Mouse (Mus musculus): ENCODE measurements at regions not wholly inside any gene's neighbourhood (a gene's known extent, or its start where the extent isn't known, plus 50 kb on each side); places are given as distances from the start of the nearest gene placed in this dataset.

DNA sequence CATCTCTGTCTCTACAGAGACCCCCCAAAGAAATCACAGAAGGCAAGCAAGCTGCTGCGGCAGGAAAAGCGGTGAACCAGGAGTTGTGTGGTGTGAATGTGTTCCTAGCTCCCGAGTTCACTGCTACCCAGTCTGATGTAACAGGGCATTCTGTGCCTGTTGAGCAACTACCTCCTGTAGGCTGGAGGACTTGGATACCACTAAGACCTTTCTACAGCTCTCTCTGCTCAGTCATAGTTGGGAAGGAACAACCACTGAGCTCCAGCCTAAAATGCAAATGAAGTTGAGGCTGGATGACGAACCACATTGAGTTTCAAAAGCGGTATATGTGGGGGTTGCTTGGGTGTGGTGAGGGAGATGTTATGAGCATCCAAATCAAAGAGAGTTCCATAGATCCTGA lies 315.1 kb downstream of the Rnd3 start:
- DNase-seq (ENCODE audit: low spot score), result no peak

DNA sequence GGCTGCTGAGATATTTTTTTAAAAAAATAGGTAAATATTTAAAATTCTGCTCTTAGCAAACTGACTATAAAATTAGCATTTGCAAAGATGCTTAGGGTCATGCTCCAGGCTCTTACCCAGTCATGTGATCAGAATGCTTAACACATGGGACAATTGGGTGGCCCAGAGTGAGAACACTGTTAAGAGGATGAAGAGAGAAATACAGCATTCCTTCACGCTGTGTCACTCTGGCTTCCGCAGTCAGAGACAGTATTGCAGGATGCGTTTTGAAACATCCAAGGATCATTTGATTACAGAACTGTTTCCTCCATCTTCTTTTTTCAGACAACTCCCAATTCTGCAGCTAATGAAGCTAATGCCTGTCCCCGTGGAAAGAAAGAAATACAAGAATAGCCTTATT lies 316.4 kb downstream of the Rnd3 start:
- no peak for DNase-seq (ENCODE audit: low spot score)

DNA sequence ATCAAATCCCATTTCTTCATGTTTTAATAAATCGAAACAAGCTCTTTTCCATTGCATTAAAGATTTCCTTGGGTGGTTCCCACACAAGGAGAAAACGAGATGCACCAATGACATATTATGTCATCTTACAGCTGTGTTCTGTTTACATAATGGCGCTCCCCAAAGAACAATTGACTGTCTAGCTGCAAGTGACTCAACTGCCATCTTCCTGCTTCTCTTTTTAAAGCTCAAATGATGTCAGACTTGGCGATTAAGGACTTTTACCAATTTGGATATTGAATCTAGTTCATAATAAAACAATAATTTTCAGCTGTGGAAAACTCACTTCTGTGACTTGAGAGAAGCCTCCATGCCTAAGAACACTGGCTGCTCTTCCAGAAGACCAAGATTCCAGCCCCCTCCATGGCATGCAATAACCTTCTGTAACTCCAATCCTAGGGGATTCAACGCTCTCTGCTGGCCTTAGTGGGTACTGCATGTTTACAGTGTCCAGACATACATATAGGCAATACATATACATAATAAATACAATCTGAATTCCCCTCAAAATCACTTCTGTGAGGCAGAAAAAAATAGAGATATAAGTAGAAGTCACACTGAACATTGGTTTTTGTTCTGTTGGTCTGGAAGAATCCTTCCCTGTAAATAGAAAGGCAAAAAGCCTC lies 318.7 kb downstream of the Rnd3 start:
- DNase-seq (ENCODE audit: low spot score), result no peak

DNA sequence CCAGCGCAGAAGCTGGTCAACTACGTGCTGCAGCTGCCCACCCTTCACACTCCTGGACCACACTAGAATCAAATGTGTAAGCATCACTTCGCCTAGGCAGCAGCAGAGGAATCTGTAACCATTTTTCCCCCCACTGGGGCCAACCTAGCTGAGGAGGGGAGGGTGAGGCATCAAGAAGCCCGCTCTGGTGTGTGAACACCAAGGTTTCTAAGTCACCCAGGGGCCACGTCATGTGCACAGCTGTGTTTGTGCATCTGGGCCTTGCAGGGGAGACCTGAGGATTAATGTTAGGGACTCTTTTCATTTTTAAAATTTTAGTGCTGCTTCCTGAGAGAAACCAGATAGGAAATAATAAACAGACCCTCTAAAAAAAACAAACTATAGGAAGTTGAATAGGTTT lies 321.8 kb downstream of the Rnd3 start:
- DNase-seq (ENCODE audit: low spot score), result no peak

GRCm38 (mm10) chr2:50826537-50826936 lies 322.4 kb downstream of the Rnd3 start:
- no peak for DNase-seq (ENCODE audit: low spot score)

- DNase-seq (ENCODE audit: low spot score), result no peak
These were observed 323.3 kb downstream of the Rnd3 start for GRCm38 (mm10) chr2:50825626-50826025.

DNA sequence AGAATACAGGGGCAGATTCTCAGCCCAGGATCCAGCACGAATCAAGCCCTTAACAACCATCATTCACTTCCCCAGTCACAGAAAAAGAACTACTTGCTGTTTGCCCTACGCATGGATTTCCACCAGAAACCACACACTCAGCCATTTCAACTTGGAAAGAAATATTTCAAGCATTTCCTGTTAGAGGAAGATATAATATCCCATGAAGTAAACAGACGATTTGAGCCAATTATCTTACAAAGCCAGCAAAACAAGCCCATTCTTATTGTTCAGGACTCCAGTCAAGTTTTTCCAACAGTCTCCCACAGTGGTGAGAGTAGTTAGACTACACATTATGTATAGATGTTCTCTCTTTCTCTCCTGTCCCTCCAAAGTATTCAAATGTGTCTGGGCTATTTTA lies 324.1 kb downstream of the Rnd3 start:
- no peak for DNase-seq (ENCODE audit: low spot score)

DNA sequence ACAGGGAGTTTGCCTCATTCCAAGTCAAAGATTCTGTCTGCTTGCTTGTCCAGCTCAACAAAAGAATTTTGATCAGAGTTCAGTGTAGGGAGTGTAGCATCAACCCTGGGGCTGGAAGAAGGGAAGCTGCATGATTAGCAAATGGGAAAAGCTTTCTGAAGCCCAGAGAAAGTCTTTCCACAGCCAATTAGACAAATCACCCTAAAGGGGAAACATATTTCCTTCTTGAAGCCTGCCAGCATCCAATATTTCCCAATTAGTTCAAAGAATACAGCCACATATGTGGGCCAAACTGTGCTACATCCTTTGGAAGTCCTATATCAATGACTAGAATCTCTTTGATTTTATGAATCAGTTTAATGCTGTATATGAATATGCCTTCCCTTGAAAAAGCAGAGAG lies 326.2 kb downstream of the Rnd3 start:
- no peak for DNase-seq (ENCODE audit: low spot score)

GRCm38 (mm10) chr2:50819305-50819665 lies 329.6 kb downstream of the Rnd3 start:
- DNase-seq (ENCODE audit: low spot score), result no peak

GRCm38 (mm10) chr2:50818557-50819304 lies 330.2 kb downstream of the Rnd3 start:
- no peak for DNase-seq (ENCODE audit: low spot score)

DNA sequence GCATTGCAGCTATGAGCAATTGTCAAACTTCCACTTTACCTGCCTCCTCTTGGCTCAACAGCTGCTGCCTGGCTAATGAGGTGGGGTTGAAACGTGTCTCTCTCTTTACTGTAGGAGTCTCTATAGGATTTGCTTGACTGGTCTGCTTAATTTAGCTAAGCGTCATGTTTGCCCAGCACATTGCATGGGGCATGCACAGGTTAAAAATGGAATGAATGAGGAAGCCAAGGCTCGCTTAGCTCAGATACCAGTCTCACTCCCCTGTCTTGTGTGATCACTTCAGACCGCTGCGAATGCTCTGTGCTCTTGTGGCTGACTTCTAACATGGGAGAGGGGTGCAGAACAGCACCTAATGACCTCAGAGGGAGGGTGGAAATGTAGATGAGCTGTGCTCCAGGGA lies 332.5 kb downstream of the Rnd3 start:
- DNase-seq (ENCODE audit: low spot score), result no peak

- no peak for DNase-seq (ENCODE audit: low spot score)
These were observed 333.4 kb downstream of the Rnd3 start for GRCm38 (mm10) chr2:50815541-50815940.

DNA sequence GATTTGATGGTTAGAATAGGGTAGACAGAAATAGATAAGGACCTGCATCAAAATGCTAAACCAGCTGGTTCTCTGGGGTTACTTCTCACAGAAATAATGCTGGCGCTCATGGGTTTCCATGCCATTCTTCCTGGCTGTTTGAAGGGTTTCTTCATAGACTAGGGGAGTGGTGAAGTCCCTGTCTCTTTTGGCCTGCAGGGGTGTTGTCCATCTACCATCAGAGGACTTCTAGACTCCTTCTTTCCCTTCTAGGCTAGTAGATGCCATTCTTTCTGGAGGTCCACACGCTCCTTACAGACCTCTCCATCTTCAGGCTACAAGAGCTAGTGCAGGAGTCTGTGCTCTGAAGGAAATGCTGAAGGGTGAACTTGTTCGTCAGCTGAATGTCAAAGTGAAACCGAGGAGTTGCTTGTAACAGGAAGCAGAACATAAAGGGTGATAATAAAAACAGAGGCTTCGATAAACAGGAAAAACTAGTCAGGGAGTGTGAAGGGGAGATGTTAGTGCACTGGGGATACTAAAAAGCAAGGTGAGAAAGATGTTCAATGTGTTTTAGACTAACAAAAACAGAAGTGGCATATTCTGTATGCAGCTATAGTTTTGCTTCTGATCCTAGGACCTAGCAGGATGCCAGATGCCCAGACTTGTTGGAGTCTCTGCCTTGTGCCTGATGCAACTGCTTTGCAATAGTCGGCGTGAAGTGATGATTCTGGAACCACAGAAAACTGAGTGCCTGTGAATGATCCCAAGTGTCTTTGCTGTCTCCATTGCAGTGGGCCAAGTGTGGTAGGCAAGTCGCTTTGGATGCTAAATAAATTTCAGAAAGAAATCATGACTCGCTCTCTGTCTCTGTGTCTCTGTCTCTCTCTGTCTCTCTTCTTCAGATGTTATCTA lies 335.1 kb downstream of the Rnd3 start:
- DNase-seq (ENCODE audit: low spot score), result no peak

DNA sequence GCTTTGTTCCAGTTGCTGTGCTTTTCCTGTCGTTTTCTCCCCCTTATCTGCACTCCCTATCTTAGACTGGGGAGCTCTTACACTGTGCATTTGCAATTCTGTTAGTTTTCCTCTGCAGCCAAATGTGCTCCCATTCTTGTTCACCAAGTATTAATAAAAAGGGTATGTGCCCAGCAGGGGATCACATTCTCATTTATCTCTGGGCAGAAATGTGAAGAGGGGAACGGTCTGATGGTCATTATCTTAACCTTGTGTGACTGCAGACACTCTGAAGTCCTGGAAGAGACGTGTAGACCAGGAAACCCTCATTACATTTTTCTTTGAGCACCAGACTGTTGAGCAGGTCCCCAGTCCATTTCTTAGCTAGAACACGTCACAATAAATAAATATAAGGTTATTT lies 336.6 kb downstream of the Rnd3 start:
- no peak for DNase-seq (ENCODE audit: low spot score)

GRCm38 (mm10) chr2:50810336-50811066 lies 338.4 kb downstream of the Rnd3 start:
- no peak for DNase-seq (ENCODE audit: low spot score)

GRCm38 (mm10) chr2:50809823-50810222 lies 339.1 kb downstream of the Rnd3 start:
- no peak for DNase-seq (ENCODE audit: low spot score)

DNA sequence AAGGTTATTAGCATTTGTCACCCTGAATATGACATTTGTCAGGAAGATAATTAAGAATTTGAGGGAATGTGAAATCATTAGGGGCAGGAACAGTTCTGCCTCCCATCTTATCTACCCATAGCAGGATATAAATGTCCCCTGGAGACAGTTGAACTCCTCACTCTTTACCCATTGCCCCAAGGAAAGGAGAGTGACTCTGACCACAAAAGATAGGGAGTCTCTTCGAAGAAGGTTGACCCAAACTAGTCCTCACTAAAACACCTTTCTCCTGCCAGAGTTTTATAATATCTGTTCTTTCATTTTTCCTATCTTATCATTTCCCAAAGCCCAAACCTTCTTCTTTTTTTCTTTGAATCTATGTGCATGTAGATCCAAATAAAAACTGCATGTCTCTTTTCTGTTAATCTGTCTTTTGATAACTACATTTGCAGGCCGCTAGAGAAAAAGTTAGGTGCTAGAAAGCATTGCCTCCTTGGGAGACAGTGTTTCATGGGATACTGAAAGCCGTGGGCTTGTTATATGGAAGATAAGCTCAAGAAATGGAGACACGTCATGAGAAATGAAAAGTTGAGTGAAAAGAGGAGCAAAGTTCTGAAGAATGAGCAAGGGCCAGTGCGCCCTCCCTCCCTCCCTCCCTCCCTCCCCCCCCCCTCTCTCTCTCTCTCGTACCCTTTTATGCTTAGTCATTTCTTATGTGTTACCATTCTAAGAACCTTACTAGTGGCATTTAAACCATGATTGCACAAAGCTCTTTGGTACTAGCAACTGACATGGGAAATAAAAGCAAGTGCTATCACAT lies 341.6 kb downstream of the Rnd3 start:
- no peak for DNase-seq (ENCODE audit: low spot score)

DNA sequence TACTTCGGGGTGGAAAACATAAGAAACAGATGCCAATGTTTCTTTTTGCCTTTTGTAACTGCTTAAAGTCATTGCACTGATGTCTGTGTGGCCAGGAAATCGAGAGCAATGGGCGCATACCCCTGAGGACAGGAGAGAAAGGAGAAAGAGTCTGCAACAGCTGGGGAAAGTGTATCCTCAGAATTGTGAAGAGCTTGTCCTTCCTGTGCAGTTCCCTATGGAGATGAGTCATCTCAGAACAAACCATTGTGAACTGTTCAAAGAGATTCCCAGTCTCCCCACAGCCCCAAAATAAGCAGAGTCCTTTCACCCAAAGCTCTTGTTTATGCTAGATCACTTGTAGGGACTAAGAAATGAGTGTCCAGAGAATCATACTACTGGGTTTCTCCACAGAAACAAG lies 343.3 kb downstream of the Rnd3 start:
- DNase-seq (ENCODE audit: low spot score), result no peak

- DNase-seq (ENCODE audit: low spot score), result no peak
These were observed 352.8 kb downstream of the Rnd3 start for GRCm38 (mm10) chr2:50796087-50796486.

- DNase-seq (ENCODE audit: low spot score), result peak; percentile 19
These were observed 355.3 kb downstream of the Rnd3 start for GRCm38 (mm10) chr2:50793616-50794015.

GRCm38 (mm10) chr2:50793067-50793466 lies 355.8 kb downstream of the Rnd3 start:
- no peak for DNase-seq (ENCODE audit: low spot score)

Data from urinary bladder, postnatal 25 days (tissue).